Mouse (Mus musculus) small intestine, adult 2 months (tissue): ENCODE data around the gene Arsb. TPM values are rescaled to one million over a fixed set of nuclear protein-coding genes. Genes with fewer than 3 reads are reported as not detected.

Source experiments
- H3K27ac ChIP-seq: fragments of 200-500 bp; 2 replicates; pipeline ENCODE4 v1.5.1; 2012; ENCODE audit warnings: low read depth, low read length, control low read depth, inconsistent platforms; ENCODE audit not compliant: insufficient read depth
- H3K27me3 ChIP-seq: fragments of 200-500 bp; 2 replicates; pipeline ENCODE4 v1.6.1; 2012; ENCODE audit warnings: mild to moderate bottlenecking, moderate library complexity, low read length, inconsistent platforms; ENCODE audit not compliant: control insufficient read depth, insufficient read depth
- H3K36me3 ChIP-seq: fragments of 200-500 bp; 2 replicates; pipeline ENCODE4 v1.6.1; 2012; ENCODE audit warnings: mild to moderate bottlenecking, low read length, control low read depth, inconsistent platforms; ENCODE audit not compliant: control insufficient read depth, insufficient read depth
- H3K4me1 ChIP-seq: fragments of 200-500 bp; 2 replicates; pipeline ENCODE4 v1.6.1; 2012; ENCODE audit warnings: low read length, inconsistent platforms, mixed read lengths; ENCODE audit not compliant: control insufficient read depth, insufficient read depth, insufficient read length
- H3K4me3 ChIP-seq: fragments of 200-500 bp; 2 replicates; pipeline ENCODE4 v1.5.1; 2012; ENCODE audit warnings: low read depth, mild to moderate bottlenecking, control low read depth, inconsistent platforms, low read length, moderate library complexity
- CTCF ChIP-seq: fragments of 200-500 bp; IDR thresholded peaks from 2 replicates; pipeline ENCODE4 v1.5.1; 2012; ENCODE audit warnings: low read depth, mild to moderate bottlenecking, control low read depth, inconsistent platforms, low read length, moderate library complexity, mixed read lengths; ENCODE audit not compliant: insufficient replicate concordance, insufficient read length; ENCODE audit errors: extremely low read depth
- POLR2A ChIP-seq: fragments of 200-500 bp; IDR thresholded peaks from 2 replicates; pipeline ENCODE4 v1.6.1; 2012; ENCODE audit warnings: low read depth, mild to moderate bottlenecking, control low read depth, inconsistent platforms, low read length, moderate library complexity
- WGBS: fragments of 180-500 bp; shearing (Covaris S2); methylation state at CpG from one replicate; pipeline ENCODE4 v1.1.7; 2018; 5-methylcytosine and 5-hydroxymethylcytosine counted together
- polyA plus RNA-seq: library from polyadenylated mRNA; depleted of rRNA; stranded (reverse); fragments of >200 nt; gene quantifications from 2 replicates; pipeline ENCODE4 v1.2.3, GENCODE M21; 2012

Arsb gene
- polyA plus RNA-seq, 1 experiment: 6.3 TPM

DNA sequence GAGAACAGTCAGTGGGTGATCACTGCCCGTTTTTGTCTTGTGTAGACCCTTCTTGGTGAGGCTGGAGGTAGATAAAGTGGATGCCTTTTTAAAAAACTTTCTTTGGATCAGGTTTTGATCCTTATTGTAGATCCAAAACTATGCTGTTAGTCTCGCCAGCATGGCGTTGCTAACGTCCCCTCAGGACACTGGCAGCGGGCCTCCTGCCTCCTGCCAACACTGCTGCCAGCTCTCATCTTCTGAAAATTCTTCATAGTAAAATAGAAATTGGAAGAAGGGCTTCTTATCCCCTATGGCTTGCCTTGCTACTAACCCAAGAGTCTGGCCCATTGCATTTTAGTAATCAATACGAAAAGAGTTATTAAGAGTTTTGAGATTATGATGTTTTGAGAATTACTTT is 101.2 kb downstream of the Arsb start:
- no peak for TF ChIP-seq POLR2A
- no peak for TF ChIP-seq CTCF
- Histone ChIP-seq H3K4me1 (no peaks in the 10 kb centered on the region), H3K27ac (no peak overlapping the region), H3K36me3 (no peaks in the 10 kb centered on the region), H3K27me3 (no peaks in the 10 kb centered on the region), H3K4me3 (no peak overlapping the region)
- WGBS: 95% methylated on average over 6 of the region's 6 CpGs

DNA sequence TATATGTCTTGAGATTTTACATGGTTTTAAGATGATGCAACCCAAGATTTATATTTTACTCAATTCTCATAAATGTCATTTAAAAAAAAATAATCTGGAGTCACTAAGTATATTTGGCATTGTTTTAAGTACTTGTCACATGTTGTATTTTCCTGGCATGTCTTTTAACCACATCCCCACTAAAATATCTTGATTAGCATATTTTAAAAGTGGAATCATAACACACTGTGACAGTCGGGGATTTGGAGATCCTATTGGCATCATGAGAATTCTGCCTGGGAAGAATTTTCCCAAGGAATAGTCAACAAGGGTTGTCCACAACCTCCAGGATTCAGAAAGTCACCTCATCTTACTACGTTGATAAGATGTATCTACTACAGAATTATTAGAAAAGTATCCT is 106.5 kb downstream of the Arsb start:
- TF ChIP-seq CTCF (no peak), POLR2A (no peak)
- no peak overlapping the region for H3K27ac ChIP-seq
- H3K4me3 ChIP-seq: no peak overlapping the region
- H3K36me3 ChIP-seq: no peaks in the 10 kb centered on the region
- no peaks in the 10 kb centered on the region for H3K4me1 ChIP-seq
- no peaks in the 10 kb centered on the region for H3K27me3 ChIP-seq
- 78% methylated on average over 2 of the region's 2 CpGs for WGBS

DNA sequence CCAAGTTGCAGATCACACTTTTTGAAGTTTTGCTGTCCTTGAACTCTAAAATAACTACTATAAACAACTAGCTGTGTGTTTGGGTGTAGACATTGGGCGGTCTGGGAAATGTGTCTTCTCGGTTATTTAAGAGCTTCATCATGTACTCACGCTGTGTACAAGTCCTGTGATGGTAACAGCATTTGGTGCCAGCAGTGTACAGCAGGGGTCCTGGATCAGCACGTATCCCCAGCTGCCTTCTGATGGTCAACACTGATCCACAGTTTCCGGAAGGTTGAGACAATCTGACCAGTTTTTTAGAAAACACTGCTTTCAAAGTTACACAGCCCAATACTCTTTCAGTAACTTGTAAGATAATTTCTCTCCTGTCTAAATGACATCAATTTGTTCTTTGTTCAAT is 108.0 kb downstream of the Arsb start:
- 87% methylated on average over 5 of the region's 5 CpGs for WGBS
- no peak overlapping the region for H3K27ac ChIP-seq
- H3K36me3 ChIP-seq: no peaks in the 10 kb centered on the region
- no peak overlapping the region for H3K4me3 ChIP-seq
- TF ChIP-seq POLR2A: no peak
- TF ChIP-seq CTCF: no peak
- H3K4me1 ChIP-seq: no peaks in the 10 kb centered on the region
- H3K27me3 ChIP-seq: no peaks in the 10 kb centered on the region

DNA sequence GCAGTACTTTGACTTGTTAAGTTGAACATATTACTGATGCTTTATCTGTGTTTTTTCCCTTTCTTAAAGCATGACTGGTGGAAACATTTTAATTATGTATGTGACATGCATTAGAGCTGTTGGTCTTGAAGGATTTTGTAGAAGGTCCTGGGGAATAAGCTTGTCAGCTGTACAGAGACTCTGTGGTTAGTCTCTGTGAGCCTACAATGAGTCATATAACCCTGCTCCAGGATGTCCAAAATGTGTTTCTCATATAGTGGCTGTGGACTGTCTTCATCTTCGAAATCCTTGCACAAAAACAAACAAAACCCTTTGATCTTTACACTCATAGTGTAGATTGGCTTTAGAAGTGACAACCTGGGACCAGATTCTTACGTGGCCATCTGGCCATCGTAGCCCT is 110.7 kb downstream of the Arsb start:
- TF ChIP-seq POLR2A: no peak
- TF ChIP-seq CTCF: no peak
- 89% methylated on average over 3 of the region's 3 CpGs for WGBS
- H3K36me3 ChIP-seq: no peaks in the 10 kb centered on the region

DNA sequence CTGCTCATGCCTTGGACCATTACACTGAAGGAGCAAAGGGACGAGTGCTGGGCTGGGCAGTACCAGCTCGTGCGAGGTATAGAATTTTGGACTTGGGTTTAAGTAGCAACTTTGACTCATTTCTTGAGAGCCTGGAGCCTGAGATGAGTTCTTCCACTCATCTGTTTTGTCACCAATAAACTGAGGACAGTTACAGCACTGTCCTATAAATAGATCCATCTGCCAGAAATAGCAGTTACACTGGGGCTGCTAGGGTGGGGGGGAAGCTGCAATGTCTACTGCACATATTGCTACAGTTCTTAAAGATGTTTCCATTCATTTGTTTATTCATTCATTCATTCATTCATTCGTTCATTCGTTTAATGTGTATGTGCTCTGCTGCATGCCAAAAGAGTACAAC is 115.6 kb downstream of the Arsb start:
- Histone ChIP-seq H3K4me3 (no peak overlapping the region), H3K27ac (no peak overlapping the region), H3K36me3 (no peaks in the 10 kb centered on the region), H3K27me3 (no peaks in the 10 kb centered on the region), H3K4me1 (no peaks in the 10 kb centered on the region)
- TF ChIP-seq POLR2A (no peak), CTCF (no peak)
- WGBS: 86% methylated on average over 5 of the region's 5 CpGs

More for the DNA sequence above, 110.7 kb downstream of the Arsb start:
- Histone ChIP-seq H3K4me1 (no peaks in the 10 kb centered on the region), H3K4me3 (no peak overlapping the region), H3K27me3 (no peaks in the 10 kb centered on the region), H3K27ac (no peak overlapping the region)

DNA sequence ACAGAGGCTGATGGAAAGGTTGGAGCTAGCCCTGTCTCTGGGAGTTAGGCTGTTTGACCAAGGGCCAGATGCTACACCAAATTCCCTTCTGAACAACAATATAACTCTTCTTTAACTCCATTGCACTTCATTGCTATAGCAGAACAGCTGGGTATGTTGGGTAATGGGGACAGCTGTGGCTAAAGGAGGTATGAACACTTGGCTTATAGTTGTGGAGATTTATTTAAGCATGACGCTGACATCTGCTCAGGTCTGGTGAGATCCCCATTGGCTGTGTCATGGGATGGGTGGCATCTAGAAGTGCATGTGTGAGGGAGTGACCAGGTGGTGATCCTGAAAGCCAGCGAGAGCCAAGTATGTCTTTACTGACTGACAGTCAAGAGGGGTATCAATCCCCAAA is 116.8 kb downstream of the Arsb start:
- Histone ChIP-seq H3K27me3 (no peaks in the 10 kb centered on the region), H3K4me1 (no peaks in the 10 kb centered on the region), H3K27ac (no peak overlapping the region), H3K4me3 (no peak overlapping the region), H3K36me3 (no peaks in the 10 kb centered on the region)
- 89% methylated on average over 2 of the region's 2 CpGs for WGBS
- TF ChIP-seq CTCF: no peak
- no peak for TF ChIP-seq POLR2A

DNA sequence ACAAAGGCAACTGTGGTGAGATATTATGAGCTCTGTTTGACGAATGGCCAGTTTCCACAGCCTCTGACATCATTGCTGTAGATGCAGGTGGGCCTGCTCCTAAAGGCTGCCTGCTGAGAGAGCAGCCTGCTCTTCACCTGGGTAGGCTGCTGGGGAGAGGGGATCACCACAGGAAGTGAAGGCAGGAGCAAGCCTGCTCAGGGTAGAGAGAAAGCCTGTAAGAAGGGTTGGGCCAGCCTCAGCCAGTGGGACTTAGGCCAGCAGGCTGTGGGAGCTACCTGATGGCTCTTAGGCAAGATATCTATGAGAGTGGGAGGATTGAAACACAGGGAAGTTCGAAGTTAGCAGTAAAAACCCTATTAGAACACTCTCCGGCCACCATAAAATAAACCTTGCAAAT is 117.5 kb downstream of the Arsb start:
- TF ChIP-seq POLR2A (no peak), CTCF (no peak)
- H3K36me3 ChIP-seq: no peaks in the 10 kb centered on the region
- no peaks in the 10 kb centered on the region for H3K27me3 ChIP-seq
- no peak overlapping the region for H3K27ac ChIP-seq
- no peak overlapping the region for H3K4me3 ChIP-seq
- no peaks in the 10 kb centered on the region for H3K4me1 ChIP-seq
- 69% methylated on average over 3 of the region's 3 CpGs for WGBS

DNA sequence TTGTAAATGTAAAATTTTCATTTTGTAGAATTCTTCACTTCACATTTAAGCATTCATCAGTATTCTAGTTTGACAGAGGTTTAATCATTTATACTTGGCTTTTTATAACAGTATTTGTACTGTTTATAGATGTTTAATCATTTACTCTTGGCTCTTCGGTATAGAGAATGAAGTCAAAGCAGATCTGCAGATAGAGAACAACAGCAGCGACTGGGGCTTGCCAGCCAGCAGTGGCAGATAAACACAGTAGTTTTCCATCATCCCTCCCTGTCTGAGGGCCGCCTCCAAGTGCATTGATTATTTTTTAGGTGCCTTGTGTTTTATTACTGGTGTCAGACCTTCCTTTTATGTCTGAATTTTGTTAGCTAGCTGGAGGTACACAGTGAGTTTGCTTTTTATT is 118.6 kb downstream of the Arsb start:
- WGBS: 23% methylated on average over 3 of the region's 3 CpGs
- Histone ChIP-seq H3K27me3 (no peaks in the 10 kb centered on the region), H3K36me3 (no peaks in the 10 kb centered on the region), H3K27ac (no peak overlapping the region), H3K4me3 (no peak overlapping the region), H3K4me1 (no peaks in the 10 kb centered on the region)
- no peak for TF ChIP-seq POLR2A
- no peak for TF ChIP-seq CTCF

DNA sequence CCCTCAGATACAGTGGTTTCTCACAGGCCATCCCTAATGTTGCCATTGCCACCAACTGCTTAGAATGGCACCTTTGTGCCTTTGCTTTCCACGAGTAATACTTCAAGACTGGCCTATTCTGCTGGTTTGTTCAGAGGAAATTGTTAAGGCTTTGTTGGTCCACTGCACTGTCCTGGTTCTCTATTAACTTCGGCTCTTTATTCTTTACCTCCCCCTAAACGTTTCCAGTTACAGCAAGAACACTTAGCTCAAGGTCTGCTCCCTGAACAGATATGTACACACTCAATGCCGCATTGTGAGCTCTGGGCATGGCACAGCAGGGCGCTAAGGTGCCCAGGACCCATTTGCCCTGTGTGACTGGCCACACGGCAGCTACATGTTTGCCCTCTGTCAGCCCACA is 119.8 kb downstream of the Arsb start:
- 86% methylated on average over 6 of the region's 6 CpGs for WGBS
- no peaks in the 10 kb centered on the region for H3K27me3 ChIP-seq
- H3K27ac ChIP-seq: no peak overlapping the region
- no peaks in the 10 kb centered on the region for H3K4me1 ChIP-seq
- no peak overlapping the region for H3K4me3 ChIP-seq
- no peaks in the 10 kb centered on the region for H3K36me3 ChIP-seq
- no peak for TF ChIP-seq POLR2A
- TF ChIP-seq CTCF: no peak
